Mouse (Mus musculus): ENCODE measurements around the gene Zfp513. TPM values are rescaled to one million over a fixed set of nuclear protein-coding genes. Genes with fewer than 3 reads are reported as not detected.

The Zfp513 gene
- total and polyA plus RNA-seq, 3 experiments: 3.6 to 10.2 (median 7.4) TPM

GRCm38 (mm10) chr5:31151746-31152145 lies 50.4 kb downstream of the Zfp513 start:
- H3K79me2 ChIP-seq (replicated peaks; ENCODE audit: control insufficient read depth, extremely low read depth, insufficient read depth, poor library complexity, severe bottlenecking): no peaks in the 10 kb centered on the region
- H3K36me3 ChIP-seq (replicated peaks in 1 of 2; ENCODE audit: control insufficient read depth in 1 of 2, insufficient read depth in 1 of 2, low read length in 1 of 2): peaks cover 24 to 60% of the 10 kb centered on the region in 2 experiments
- no peak overlapping the region for H3K27ac ChIP-seq (ENCODE audit: insufficient read depth, low read depth)
- TF ChIP-seq JUND (conservative IDR thresholded peaks at IDR 0.05; ENCODE audit: low read depth, low read length): no peak
- TF ChIP-seq ELF1 (IDR thresholded peaks at IDR 0.05; ENCODE audit: low read depth, low read length): no peak
- TF ChIP-seq CHD1 (IDR thresholded peaks at IDR 0.05; ENCODE audit: low read depth, low read length): no peak
- TF ChIP-seq CTCF (conservative IDR thresholded peaks at IDR 0.05 in 1 of 2, IDR thresholded peaks at IDR 0.05 in 1 of 2; ENCODE audit: low read depth in 2 of 2, low read length in 2 of 2): peak in 1 of 2 experiments; percentile 35; a peak in 1 of 4 replicates
- no peak for TF ChIP-seq MYC (IDR thresholded peaks at IDR 0.05; ENCODE audit: low read depth, low read length)
- TF ChIP-seq MAZ (IDR thresholded peaks at IDR 0.05; ENCODE audit: low read depth, low read length): no peak
- no peak overlapping the region for H3K4me3 ChIP-seq (replicated peaks in 1 of 3; ENCODE audit: low read depth in 2 of 3, low read length in 2 of 3, poor library complexity in 1 of 3)
- peaks cover 3 to 24% of the 10 kb centered on the region in 2 experiments; a peak in 2 of 4 replicates for H3K4me1 ChIP-seq (ENCODE audit: control insufficient read depth in 1 of 2, insufficient read depth in 2 of 2)
- H3K9ac ChIP-seq (ENCODE audit: insufficient read depth, low read depth): no peak overlapping the region
- in situ Hi-C loops (cut with MboI; ENCODE audit: low pct_ligation_motif_present, low pct_unique_long_range_greater_than_20kb, low sequenced_read_pairs) (no loop called here), dilution Hi-C loops (cut with MboI; ENCODE audit: extremely low pct_ligation_motif_present, extremely low pct_unique_long_range_greater_than_20kb, low sequenced_read_pairs) (no loop called here)
- H3K4me2 ChIP-seq (ENCODE audit: insufficient read depth, low read depth, poor library complexity, severe bottlenecking): no peak overlapping the region
- H3K9me3 ChIP-seq (replicated peaks; ENCODE audit: low read length): no peaks in the 10 kb centered on the region
- H3K27me3 ChIP-seq (replicated peaks): no peaks in the 10 kb centered on the region
- peak; percentile 10 for DNase-seq (ENCODE audit: extremely low read depth)

- DNase-seq (ENCODE audit: extremely low read depth): no peak
- no peaks in the 10 kb centered on the region for H3K27me3 ChIP-seq (replicated peaks)
- dilution Hi-C loops (cut with MboI; ENCODE audit: extremely low pct_ligation_motif_present, extremely low pct_unique_long_range_greater_than_20kb, low sequenced_read_pairs) (no loop called here), in situ Hi-C loops (cut with MboI; ENCODE audit: low pct_ligation_motif_present, low pct_unique_long_range_greater_than_20kb, low sequenced_read_pairs) (no loop called here)
- H3K79me2 ChIP-seq (replicated peaks; ENCODE audit: control insufficient read depth, extremely low read depth, insufficient read depth, poor library complexity, severe bottlenecking): no peaks in the 10 kb centered on the region
- H3K4me1 ChIP-seq (ENCODE audit: control insufficient read depth in 1 of 2, insufficient read depth in 2 of 2): peaks cover 3 to 24% of the 10 kb centered on the region in 2 experiments; a peak in 2 of 4 replicates
- no peak overlapping the region for H3K4me2 ChIP-seq (ENCODE audit: insufficient read depth, low read depth, poor library complexity, severe bottlenecking)
- TF ChIP-seq ETS1 (conservative IDR thresholded peaks at IDR 0.05; ENCODE audit: low read depth, low read length) (no peak), HCFC1 (IDR thresholded peaks at IDR 0.05; ENCODE audit: low read depth, low read length) (no peak), E2F4 (IDR thresholded peaks at IDR 0.05; ENCODE audit: insufficient replicate concordance, low read depth, low read length) (no peak)
- no peak overlapping the region for H3K9ac ChIP-seq (ENCODE audit: insufficient read depth, low read depth)
- no peak overlapping the region for H3K27ac ChIP-seq (ENCODE audit: insufficient read depth, low read depth)
- peaks cover 35 to 65% of the 10 kb centered on the region in 2 experiments for H3K36me3 ChIP-seq (replicated peaks in 1 of 2; ENCODE audit: control insufficient read depth in 1 of 2, insufficient read depth in 1 of 2, low read length in 1 of 2)
- H3K4me3 ChIP-seq (replicated peaks in 1 of 3; ENCODE audit: low read depth in 2 of 3, low read length in 2 of 3, poor library complexity in 1 of 3): no peak overlapping the region
- no peaks in the 10 kb centered on the region for H3K9me3 ChIP-seq (replicated peaks; ENCODE audit: low read length)
Measured at GRCm38 (mm10) chr5:31149781-31150180, 52.3 kb downstream of the Zfp513 start.

Other genes starting within 250 kb of the Zfp513 start
Only the 20 nearest of the 21 such genes appear.
- not detected in 2 replicates for gene Tcf23, start 233.6 kb downstream of the Zfp513 start, total RNA-seq (2012; rRNA removed)
- not detected in 2 replicates for gene Tcf23, start 233.6 kb downstream of the Zfp513 start, total RNA-seq (2014; rRNA removed)
- gene Tcf23, start 233.6 kb downstream of the Zfp513 start, polyA plus RNA-seq (2012; ENCODE audit: insufficient read length, low read depth): not detected in 2 replicates
- gene Atraid, start 154.0 kb downstream of the Zfp513 start, total RNA-seq (2012; rRNA removed): 48.8 and 58.0 TPM in 2 replicates
- gene Atraid, start 154.0 kb downstream of the Zfp513 start, total RNA-seq (2014; rRNA removed): 88.7 TPM in 2 replicates
- gene Atraid, start 154.0 kb downstream of the Zfp513 start, polyA plus RNA-seq (2012; ENCODE audit: insufficient read length, low read depth): 52.7 and 60.1 TPM in 2 replicates
- 10.9 and 15.4 TPM in 2 replicates for gene Slc5a6, start 153.4 kb downstream of the Zfp513 start, total RNA-seq (2012; rRNA removed)
- gene Slc5a6, start 153.4 kb downstream of the Zfp513 start, total RNA-seq (2014; rRNA removed): 8.9 and 9.0 TPM in 2 replicates
- gene Slc5a6, start 153.4 kb downstream of the Zfp513 start, polyA plus RNA-seq (2012; ENCODE audit: insufficient read length, low read depth): 17.1 and 18.6 TPM in 2 replicates
- gene Cad, start 147.5 kb downstream of the Zfp513 start, total RNA-seq (2012; rRNA removed): 106 and 135 TPM in 2 replicates
- gene Cad, start 147.5 kb downstream of the Zfp513 start, total RNA-seq (2014; rRNA removed): 43.1 and 44.3 TPM in 2 replicates
- gene Cad, start 147.5 kb downstream of the Zfp513 start, polyA plus RNA-seq (2012; ENCODE audit: insufficient read length, low read depth): 108 and 123 TPM in 2 replicates
- gene Dnajc5g, start 96.0 kb downstream of the Zfp513 start, total RNA-seq (2012; rRNA removed): not detected in 2 replicates
- not detected in 2 replicates for gene Dnajc5g, start 96.0 kb downstream of the Zfp513 start, total RNA-seq (2014; rRNA removed)
- gene Dnajc5g, start 96.0 kb downstream of the Zfp513 start, polyA plus RNA-seq (2012; ENCODE audit: insufficient read length, low read depth): not detected in 2 replicates
- not detected in 2 replicates for gene Slc30a3, start 94.1 kb downstream of the Zfp513 start, total RNA-seq (2012; rRNA removed)
- gene Slc30a3, start 94.1 kb downstream of the Zfp513 start, total RNA-seq (2014; rRNA removed): not detected in 2 replicates
- not detected in 2 replicates for gene Slc30a3, start 94.1 kb downstream of the Zfp513 start, polyA plus RNA-seq (2012; ENCODE audit: insufficient read length, low read depth)
- not detected in 2 replicates for gene Trim54, start 85.6 kb downstream of the Zfp513 start, total RNA-seq (2012; rRNA removed)
- gene Trim54, start 85.6 kb downstream of the Zfp513 start, total RNA-seq (2014; rRNA removed): not detected in 2 replicates
- not detected in 2 replicates for gene Trim54, start 85.6 kb downstream of the Zfp513 start, polyA plus RNA-seq (2012; ENCODE audit: insufficient read length, low read depth)
- not detected in 2 replicates for gene Ucn, start 63.5 kb downstream of the Zfp513 start, total RNA-seq (2012; rRNA removed)
- gene Ucn, start 63.5 kb downstream of the Zfp513 start, total RNA-seq (2014; rRNA removed): not detected in 2 replicates
- gene Ucn, start 63.5 kb downstream of the Zfp513 start, polyA plus RNA-seq (2012; ENCODE audit: insufficient read length, low read depth): not detected in 2 replicates
- gene Mpv17, start 48.1 kb downstream of the Zfp513 start, total RNA-seq (2012; rRNA removed): 24.0 and 30.3 TPM in 2 replicates
- gene Mpv17, start 48.1 kb downstream of the Zfp513 start, total RNA-seq (2014; rRNA removed): 37.6 and 39.7 TPM in 2 replicates
- 32.8 and 40.4 TPM in 2 replicates for gene Mpv17, start 48.1 kb downstream of the Zfp513 start, polyA plus RNA-seq (2012; ENCODE audit: insufficient read length, low read depth)
- 1.4 and 2.7 TPM in 2 replicates for gene Gm29609, start 22.4 kb downstream of the Zfp513 start, total RNA-seq (2012; rRNA removed)
- gene Gm29609, start 22.4 kb downstream of the Zfp513 start, total RNA-seq (2014; rRNA removed): 1.2 and 2.1 TPM in 2 replicates
- gene Gm29609, start 22.4 kb downstream of the Zfp513 start, polyA plus RNA-seq (2012; ENCODE audit: insufficient read length, low read depth): 0.57 and 3.0 TPM in 2 replicates
- gene Gtf3c2, start 22.2 kb downstream of the Zfp513 start, total RNA-seq (2012; rRNA removed): 49.4 and 51.2 TPM in 2 replicates
- 19.4 and 22.8 TPM in 2 replicates for gene Gtf3c2, start 22.2 kb downstream of the Zfp513 start, total RNA-seq (2014; rRNA removed)
- gene Gtf3c2, start 22.2 kb downstream of the Zfp513 start, polyA plus RNA-seq (2012; ENCODE audit: insufficient read length, low read depth): 96.9 and 99.5 TPM in 2 replicates
- 61.5 and 73.9 TPM in 2 replicates for gene Snx17, start 9.1 kb downstream of the Zfp513 start, total RNA-seq (2012; rRNA removed)
- 52.6 and 56.7 TPM in 2 replicates for gene Snx17, start 9.1 kb downstream of the Zfp513 start, total RNA-seq (2014; rRNA removed)
- gene Snx17, start 9.1 kb downstream of the Zfp513 start, polyA plus RNA-seq (2012; ENCODE audit: insufficient read length, low read depth): 59.2 and 63.9 TPM in 2 replicates
- 56.8 and 75.0 TPM in 2 replicates for gene Eif2b4, start 8.9 kb downstream of the Zfp513 start, total RNA-seq (2012; rRNA removed)
- 26.8 and 29.0 TPM in 2 replicates for gene Eif2b4, start 8.9 kb downstream of the Zfp513 start, total RNA-seq (2014; rRNA removed)
- gene Eif2b4, start 8.9 kb downstream of the Zfp513 start, polyA plus RNA-seq (2012; ENCODE audit: insufficient read length, low read depth): 99.5 and 106 TPM in 2 replicates
- 182 and 225 TPM in 2 replicates for gene Ppm1g, start 18.4 kb upstream of the Zfp513 start, total RNA-seq (2012; rRNA removed)
- 96.9 and 97.8 TPM in 2 replicates for gene Ppm1g, start 18.4 kb upstream of the Zfp513 start, total RNA-seq (2014; rRNA removed)
- 366 and 383 TPM in 2 replicates for gene Ppm1g, start 18.4 kb upstream of the Zfp513 start, polyA plus RNA-seq (2012; ENCODE audit: insufficient read length, low read depth)
- gene Nrbp1, start 38.6 kb upstream of the Zfp513 start, total RNA-seq (2012; rRNA removed): 36.6 and 40.4 TPM in 2 replicates
- 40.5 and 41.5 TPM in 2 replicates for gene Nrbp1, start 38.6 kb upstream of the Zfp513 start, total RNA-seq (2014; rRNA removed)
- 34.5 and 36.1 TPM in 2 replicates for gene Nrbp1, start 38.6 kb upstream of the Zfp513 start, polyA plus RNA-seq (2012; ENCODE audit: insufficient read length, low read depth)
- not detected in 2 replicates for gene Gm9970, start 38.9 kb upstream of the Zfp513 start, total RNA-seq (2012; rRNA removed)
- gene Gm9970, start 38.9 kb upstream of the Zfp513 start, total RNA-seq (2014; rRNA removed): not detected in 2 replicates
- gene Gm9970, start 38.9 kb upstream of the Zfp513 start, polyA plus RNA-seq (2012; ENCODE audit: insufficient read length, low read depth): not detected in 2 replicates
- gene Krtcap3, start 49.4 kb upstream of the Zfp513 start, total RNA-seq (2012; rRNA removed): 13.9 and 14.1 TPM in 2 replicates
- 9.8 and 10.0 TPM in 2 replicates for gene Krtcap3, start 49.4 kb upstream of the Zfp513 start, total RNA-seq (2014; rRNA removed)
- gene Krtcap3, start 49.4 kb upstream of the Zfp513 start, polyA plus RNA-seq (2012; ENCODE audit: insufficient read length, low read depth): 8.6 and 11.3 TPM in 2 replicates
- gene Ift172, start 88.8 kb upstream of the Zfp513 start, total RNA-seq (2012; rRNA removed): 11.1 and 21.5 TPM in 2 replicates
- 4.3 and 6.1 TPM in 2 replicates for gene Ift172, start 88.8 kb upstream of the Zfp513 start, total RNA-seq (2014; rRNA removed)
- 8.5 and 9.2 TPM in 2 replicates for gene Ift172, start 88.8 kb upstream of the Zfp513 start, polyA plus RNA-seq (2012; ENCODE audit: insufficient read length, low read depth)
- 0.13 and 0.34 TPM in 2 replicates for gene Fndc4, start 93.8 kb upstream of the Zfp513 start, total RNA-seq (2012; rRNA removed)
- gene Fndc4, start 93.8 kb upstream of the Zfp513 start, total RNA-seq (2014; rRNA removed): not detected in 2 replicates
- gene Fndc4, start 93.8 kb upstream of the Zfp513 start, polyA plus RNA-seq (2012; ENCODE audit: insufficient read length, low read depth): not detected in 2 replicates
- 0.08 TPM in 1 of 2 replicates, not detected in the other for gene Gckr, start 95.1 kb upstream of the Zfp513 start, total RNA-seq (2012; rRNA removed)
- gene Gckr, start 95.1 kb upstream of the Zfp513 start, total RNA-seq (2014; rRNA removed): not detected in 2 replicates
- not detected in 2 replicates for gene Gckr, start 95.1 kb upstream of the Zfp513 start, polyA plus RNA-seq (2012; ENCODE audit: insufficient read length, low read depth)

Data from CH12.LX (cell line).